Mouse (Mus musculus) cortical plate, adult 2 months (tissue): ENCODE measurements at regions not wholly inside any gene's neighbourhood (a gene's known extent, or its start where the extent isn't known, plus 50 kb on each side); places are given as distances from the start of the nearest gene placed in this dataset.

ENCODE experiments used
- CTCF ChIP-seq: fragments of 200-500 bp; IDR thresholded peaks from 2 replicates; pipeline ENCODE4 v1.5.1; 2011; ENCODE audit warnings: mild to moderate bottlenecking, control low read depth, low read length; ENCODE audit not compliant: insufficient read depth; ENCODE audit errors: extremely low read depth
- POLR2A ChIP-seq: fragments of 200-500 bp; IDR thresholded peaks from 2 replicates; pipeline ENCODE4 v1.6.1; 2011; ENCODE audit warnings: mild to moderate bottlenecking, low read length, control low read depth; ENCODE audit not compliant: insufficient read depth; ENCODE audit errors: extremely low read depth

GRCm38 (mm10) chrX:11141294-11141693, 157.8 kb upstream of the H2al1a start:
- TF ChIP-seq CTCF, result peak; percentile 4; the same call in 1 of the 2 replicates
- TF ChIP-seq POLR2A, result no peak
